Mouse (Mus musculus) monocyte, adult 2 months (primary cell): ENCODE measurements around the gene Nr2f2.

Experiments used
- DNase-seq, 2 experiments: peaks; one replicate each; pipeline ENCODE4 v3.0.0; 2022; ENCODE audit warnings: low spot score in 2 of 2, low read depth in 1 of 2

Gene Nr2f2

DNA sequence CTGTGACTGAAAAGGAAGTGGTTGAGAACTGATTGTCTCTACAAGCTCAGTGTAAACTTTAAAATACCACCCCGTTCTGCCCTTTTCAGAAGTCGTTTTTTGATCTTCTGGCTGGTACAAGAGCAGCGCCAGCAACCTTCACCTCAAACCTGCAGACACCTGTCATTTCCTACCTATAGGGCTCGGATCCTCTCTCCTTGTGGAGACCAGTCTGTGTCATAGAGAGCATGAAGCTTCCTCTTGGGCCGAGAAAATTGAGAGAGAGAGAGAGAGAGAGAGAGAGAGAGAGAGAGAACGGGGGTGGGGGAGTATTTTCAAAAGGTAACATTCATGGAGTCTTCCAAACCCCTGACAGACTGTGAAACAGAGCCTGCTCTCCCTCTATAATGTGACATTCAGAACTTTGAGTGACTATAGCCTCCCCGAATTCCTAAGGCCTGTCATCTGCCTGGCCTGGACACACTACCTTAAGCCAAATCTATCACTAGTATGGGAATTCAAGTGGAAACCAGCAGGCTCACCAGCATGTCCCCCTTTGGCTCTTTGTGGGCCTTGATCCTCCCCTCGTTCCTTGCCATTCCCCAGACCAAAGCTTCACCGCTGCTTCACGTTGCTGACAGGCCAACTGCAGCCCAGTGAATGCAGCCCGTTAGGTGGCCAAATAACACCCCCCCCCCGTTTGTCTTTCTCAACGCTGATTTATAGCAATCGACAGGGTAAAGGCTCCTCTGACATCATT is 33.4 kb downstream of the Nr2f2 start:
- DNase-seq = no peak

DNA sequence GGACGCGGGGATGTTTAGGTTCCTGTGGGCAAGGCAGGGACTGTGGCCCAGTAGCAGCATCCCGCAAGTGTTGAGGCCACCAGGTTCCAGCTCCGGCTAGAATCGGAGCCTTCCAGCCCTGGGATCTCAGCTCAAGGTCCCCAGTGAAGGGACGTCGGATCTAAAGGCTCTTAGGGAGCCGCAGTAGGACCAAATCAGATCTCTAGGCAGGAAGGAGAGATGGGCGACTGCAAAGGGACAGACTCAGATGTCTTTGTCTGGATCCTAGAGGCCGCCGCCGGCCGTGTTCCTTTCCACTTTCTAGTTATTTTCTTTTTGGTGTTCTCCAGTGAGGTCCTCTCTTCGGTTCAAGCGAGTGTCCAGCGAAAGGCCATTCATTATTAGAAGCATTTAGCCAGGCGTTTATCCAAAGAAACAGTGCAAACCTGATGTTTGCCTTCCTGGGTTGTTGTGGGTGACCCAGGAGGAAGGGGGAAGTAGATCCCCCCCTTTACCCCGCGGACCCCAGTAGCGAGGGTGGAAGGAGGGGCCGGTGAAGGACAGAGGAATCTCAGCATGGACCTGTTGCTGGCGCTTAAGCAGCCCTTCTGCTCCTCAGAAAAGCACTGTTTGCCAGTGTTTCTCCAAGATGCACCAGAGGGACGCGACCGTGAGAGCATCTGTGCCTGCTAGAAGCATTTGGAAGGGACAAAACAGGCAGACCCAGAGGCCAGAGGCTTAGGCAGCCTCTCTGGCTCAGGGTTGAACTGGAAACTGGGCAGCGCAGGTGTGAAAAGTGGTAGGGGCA is 34.3 kb downstream of the Nr2f2 start:
- DNase-seq = no peak

DNA sequence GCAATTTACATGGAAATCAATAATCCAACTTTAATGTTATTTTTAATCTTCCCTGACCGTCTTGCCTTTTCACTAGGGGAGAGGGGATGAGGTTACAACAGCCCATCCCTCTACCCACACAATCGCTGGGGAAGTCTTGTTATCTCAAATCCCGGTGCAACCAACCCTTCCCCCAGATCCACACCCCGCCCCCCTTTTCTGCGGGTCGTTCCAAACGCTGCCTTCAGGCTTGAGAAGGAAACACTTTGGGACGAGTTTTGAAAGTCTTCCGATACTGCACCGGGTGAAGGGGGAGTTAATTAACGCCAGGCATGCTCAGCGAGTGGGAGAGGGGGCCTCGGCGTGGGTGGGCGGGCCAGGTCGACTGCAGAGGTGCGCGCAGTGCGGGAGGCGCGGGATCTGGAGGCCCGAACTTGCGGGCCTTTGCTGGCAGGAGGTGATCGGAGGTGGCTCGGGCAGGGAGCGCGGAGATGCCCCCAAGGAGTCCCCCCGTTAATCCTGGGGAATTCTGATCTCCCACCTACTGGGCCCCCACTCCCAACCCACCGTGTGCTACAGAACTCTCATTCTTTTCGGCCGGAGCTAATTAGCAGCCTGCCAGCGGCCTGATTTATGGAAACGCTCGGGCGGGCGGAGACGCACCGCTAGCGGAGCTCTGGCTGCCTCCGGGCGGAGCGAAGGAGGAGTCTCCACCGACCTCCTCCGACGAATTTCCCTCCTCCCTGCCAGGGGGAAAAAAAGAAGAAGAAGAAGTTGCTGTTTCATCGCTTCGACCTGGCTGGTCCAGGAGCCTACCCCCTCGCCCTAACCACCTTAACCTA is 35.1 kb downstream of the Nr2f2 start:
- no peak for DNase-seq

DNA sequence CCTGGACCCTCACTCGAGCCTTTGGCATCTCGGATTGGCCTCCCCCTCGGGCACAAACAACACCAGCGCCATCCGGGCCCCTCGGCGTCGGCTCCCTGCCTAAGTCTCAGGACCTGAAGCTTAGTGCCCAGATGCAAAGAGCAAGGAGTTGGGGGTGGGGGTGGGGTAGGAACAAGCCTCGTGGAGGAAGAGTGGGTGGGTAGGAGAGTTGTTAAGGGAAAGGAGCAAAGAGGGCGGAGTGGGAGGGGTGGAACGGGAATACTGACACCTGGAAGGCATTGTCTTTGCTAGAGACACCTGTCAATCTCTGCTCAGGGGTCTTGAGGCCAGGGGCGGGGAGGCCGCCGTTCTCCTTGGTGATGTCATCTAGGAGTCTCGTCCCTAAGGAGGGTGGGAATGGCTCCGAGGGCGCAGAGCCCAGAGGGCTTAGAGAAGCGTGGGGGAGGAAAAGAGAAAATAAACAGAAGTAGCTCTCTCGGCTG is 35.7 kb downstream of the Nr2f2 start:
- DNase-seq = no peak

DNA sequence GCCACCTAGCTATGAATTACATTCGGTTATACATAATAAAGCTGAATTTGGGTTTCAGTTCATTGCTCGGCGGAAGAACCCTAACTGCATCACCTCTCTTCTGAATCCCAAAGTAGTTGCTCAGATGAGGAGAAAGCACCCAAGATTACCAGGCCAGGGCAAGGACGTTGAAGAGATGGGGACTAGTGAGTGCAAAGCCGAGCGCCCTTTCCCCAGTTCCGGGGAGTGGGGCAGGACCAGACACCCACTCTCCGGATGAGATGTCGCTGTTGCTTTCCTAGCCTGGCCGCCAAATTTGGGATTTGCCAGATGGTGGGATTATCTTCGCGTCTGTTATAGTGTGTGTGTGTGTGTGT is 36.4 kb downstream of the Nr2f2 start:
- no peak for DNase-seq

DNA sequence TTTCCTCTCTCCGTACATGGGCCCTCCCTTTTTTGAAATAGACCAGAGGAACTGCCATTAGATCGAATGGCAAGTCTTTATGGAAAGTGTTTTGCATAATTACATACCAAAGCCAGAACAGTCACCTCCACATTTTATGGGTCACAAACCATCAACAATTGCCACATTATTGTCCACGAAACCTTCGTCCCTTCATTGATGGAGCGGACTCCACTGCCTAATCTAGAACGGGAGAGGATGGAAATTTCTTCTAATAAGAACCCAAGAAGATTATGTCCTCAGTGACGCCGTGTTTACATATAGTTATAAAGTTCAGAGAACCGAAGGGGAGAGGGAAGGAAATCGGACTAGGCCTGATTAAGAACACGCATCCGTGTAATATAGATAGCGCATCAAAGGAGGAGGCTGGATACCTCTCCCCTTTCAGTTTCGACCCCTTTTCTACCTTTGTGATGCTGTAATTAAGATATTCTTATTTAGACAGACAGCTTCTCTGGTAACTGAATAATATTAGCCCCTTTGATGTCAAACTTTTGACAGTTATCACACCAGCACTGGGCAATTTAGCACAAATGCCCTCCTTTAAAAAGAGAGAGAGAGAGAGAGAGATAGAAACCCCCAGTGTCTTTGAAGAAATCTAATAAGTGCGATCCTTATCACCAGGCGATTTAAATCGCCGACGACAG is 36.9 kb downstream of the Nr2f2 start:
- no peak for DNase-seq

DNA sequence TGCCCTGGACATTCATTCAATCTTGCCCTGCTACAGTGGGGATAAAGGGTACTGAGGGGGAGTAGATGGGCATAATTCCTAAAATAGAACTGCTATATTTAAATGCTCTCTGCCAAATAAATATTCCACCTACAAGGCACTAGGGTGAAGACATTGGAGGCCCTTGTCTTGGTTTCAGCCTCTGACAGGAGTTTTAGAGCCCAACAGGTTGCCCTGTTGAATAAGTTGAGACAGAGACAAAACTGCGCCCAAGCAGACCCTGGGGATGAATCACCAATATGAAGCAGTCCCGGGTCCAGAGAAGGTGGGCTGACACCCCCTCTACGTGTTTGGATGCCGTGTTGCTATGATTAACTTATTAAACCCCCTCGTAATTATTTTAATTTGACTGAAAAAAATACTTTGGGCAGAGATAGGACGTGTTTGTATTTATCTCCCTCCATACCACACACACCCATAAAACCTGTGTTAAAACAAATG is 37.5 kb downstream of the Nr2f2 start:
- DNase-seq = no peak

DNA sequence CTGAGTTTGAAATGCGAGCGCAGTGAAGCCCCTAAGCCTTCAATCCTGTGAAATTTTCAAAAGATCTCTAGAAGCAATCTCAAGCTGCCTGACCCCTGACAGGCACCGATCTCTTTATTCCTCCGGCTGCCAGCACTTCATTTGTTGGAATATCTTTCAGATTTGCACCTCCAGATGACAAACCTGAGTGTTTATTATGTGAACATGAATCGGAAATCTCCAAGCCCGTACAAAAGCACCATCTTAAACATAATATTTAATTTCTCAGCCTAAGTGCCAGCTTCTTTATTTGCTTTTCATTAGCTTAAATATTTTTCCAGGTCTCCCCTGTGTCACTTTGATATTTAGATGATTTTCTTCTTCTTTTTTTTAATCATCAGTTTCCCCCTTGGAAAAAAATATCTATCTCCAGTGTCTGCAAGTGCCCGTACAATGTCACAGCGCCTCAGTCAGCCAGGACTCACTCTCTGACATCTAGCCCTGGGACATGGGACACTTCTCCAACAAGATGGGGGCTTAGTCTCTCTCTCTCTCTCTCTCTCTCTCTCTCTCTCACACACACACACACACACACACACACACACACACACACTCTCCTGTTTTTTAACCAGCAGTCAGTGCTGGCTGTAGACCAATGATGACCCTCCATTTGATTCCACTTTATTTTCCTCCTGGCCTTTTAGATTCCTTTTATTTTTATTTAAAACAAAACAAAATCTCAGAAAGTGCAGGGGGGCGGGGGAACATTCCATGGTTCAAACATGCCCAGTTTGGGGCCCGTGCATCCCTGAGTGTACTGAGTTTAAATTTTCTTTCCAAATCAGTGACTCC is 38.1 kb downstream of the Nr2f2 start:
- no peak for DNase-seq

DNA sequence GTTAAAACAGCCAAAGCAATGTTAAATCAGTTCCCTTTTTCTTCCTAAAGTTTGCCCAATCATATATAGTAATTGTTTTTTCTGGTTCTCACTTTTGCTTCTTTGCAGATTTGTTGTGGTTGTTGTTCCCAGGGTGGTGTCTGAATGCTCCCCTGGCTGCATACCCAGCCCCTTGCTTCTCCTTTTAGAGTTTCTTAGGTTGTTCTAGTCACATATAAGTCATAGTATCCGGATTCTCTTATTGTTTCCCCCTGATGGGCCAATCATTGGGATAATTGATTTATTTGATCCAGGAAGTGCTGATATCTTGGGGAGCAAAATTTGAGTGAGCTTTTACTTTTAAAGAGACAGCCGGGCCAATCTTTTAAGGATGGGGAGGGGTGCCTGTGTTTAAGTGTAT is 39.3 kb downstream of the Nr2f2 start:
- no peak for DNase-seq

DNA sequence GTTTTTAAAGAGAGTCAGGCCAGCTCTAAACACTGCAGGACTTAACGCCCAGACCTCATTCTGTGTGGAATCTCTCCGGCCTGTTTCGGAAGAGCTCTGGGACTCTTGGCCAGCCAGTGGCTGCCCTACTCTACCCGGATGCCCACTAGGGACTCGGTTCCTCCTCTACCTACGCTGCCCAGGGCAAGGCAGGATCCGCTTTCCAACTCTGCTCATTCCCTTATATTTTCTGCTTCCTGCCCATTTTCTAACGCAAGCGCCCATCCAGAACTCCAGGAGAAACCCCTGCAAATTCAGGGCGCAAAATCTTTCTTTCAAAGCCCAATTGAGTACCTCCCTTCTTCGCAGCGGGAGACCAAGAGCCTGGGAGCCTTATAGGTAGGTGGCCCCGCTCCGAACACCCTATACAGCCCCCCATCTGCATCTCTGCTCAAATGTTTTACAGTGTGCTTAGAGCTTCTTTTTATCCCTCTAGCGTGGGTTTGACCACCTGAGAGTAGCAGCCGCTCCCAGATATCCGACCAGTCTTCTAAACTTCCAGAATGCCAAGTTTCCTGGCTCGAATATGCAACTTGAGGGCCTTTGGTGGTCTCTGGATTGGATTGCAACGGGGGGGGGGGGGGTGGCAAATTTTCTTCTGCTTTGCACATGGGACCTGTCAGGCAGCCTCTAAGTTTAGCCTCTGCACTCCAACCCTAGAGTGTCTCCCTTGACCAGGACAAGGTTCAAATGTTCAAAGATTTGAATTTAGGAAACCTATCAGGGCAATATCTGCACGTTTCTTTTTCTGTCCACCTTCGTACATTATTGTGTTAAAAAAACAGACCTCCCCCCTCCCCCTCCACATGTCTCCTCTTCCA is 40.1 kb downstream of the Nr2f2 start:
- no peak for DNase-seq

DNA sequence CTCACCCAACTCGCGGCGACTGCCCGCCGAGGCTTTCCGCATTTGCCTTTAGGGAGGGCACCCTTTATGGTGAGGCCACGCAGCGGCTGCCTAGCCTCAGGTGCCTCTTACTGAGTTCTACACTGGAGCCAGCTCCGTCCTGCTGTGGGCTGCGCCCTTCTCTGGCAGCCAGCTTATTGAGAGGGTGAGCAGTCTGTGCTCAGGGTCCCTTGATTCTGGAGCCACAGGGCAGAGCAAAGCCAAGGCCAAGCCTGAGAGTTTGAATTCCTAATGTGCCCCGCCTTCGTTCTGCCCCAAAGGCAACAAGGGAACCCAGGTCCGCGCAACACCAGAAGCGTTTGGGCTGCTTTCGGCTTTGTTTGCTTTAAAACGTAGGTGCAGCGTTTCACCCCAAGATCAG is 41.2 kb downstream of the Nr2f2 start:
- no peak for DNase-seq

DNA sequence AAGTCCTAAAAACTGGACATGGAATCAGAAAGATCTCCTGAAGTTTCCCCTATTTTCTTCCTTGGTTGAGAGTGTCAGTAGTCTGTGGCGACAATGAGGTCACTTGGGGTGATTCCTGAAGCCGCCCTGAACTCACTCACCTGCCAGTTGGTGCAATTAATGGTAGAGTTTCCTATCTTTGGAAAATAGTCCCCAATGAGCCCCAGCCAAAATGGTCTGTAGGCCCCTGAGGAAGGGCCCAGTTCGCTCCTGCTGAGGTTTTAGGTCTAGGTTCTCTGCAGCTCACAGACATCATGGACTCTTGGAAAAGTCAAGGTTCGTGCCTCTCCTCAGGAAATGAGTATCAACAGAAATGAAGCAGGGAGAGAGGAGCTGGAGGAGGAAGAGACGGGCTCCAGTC is 42.0 kb downstream of the Nr2f2 start:
- no peak for DNase-seq

DNA sequence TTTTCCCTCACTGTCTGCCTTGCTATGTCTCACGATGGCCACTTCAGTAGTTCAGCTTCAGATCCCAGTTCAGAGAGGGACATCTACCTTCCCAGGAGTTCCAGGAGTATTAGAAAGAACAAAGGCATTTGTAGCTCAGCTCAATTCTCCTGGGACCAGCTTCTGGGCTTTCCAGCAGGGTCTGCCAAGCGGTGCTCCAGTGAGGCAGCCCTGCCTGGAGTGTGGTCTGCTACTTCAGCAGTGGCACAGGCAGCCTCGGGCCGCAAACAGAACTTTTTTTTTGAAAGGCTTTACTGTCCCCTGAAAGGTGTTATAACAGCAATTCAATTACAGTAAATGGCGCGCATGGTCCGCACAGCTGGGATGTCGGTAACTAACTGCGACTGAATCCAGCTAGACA is 42.5 kb downstream of the Nr2f2 start:
- no peak for DNase-seq

DNA sequence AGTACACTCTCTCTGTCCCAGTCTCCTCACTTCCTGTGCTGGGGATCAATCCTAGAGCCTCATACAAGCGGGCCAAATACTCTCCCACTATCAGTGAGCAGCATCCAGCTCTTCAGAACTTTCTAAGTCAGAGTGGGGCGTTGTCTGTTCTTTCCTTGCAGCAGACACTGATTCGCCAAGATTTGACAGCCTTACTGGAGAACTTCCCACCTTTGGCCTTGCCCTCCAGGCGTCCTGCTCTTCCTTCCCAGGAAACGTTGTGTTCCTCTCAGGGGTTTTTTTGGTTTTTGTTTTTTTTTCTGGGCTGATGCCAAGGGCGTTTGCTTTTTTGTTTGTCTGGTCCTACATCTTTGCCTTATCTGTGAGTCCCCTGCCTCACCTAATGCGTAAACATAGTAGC is 60.8 kb downstream of the Nr2f2 start:
- DNase-seq = no peak

DNA sequence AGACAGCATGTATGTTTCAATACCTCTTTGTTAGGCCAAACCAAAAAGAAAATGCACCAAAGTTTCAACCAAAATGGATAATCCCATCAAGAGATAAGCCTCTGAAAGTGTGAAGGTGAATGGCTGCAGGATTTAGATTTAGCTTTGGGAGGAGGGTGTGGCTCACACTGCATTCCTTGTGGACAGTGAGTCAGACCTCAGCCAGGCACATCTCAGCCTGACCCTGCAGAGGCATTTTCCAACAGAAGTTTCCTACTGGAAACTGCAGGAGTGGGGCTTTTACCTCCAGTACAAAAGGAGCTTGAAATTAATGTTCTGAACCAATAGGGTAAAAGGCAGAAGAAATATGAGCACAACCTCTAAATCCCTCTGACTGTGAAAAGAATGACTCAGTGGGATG is 62.1 kb downstream of the Nr2f2 start:
- no peak for DNase-seq
